Mouse (Mus musculus) forebrain, postnatal 0 days (tissue): ENCODE data around the gene Cit. TPM values are rescaled to one million over a fixed set of nuclear protein-coding genes. Genes with fewer than 3 reads are reported as not detected.

Source experiments
- ATAC-seq: fragments of 200-750 bp; cut with Nextera tagmentation; 2 replicates; pipeline ENCODE4 v1.8.0; 2017; ENCODE audit warnings: mild to moderate bottlenecking, moderate library complexity
- DNase-seq: peaks from one replicate; pipeline ENCODE4 v3.0.0-alpha.2; 2015
- H3K27ac ChIP-seq: fragments of 300-500 bp; sonication (generic); 2 replicates; pipeline ENCODE4 v1.5.1; 2014; ENCODE audit warnings: low read depth, mild to moderate bottlenecking, antibody characterized with exemption, low read length, moderate library complexity, mixed read lengths
- H3K27me3 ChIP-seq: fragments of 300-500 bp; sonication (generic); 2 replicates; pipeline ENCODE4 v1.6.1; 2014; ENCODE audit warnings: mild to moderate bottlenecking, low read length, mixed read lengths; ENCODE audit not compliant: insufficient read depth
- H3K36me3 ChIP-seq: fragments of 300-500 bp; sonication (generic); 2 replicates; pipeline ENCODE4 v1.6.1; 2014; ENCODE audit warnings: mild to moderate bottlenecking, moderate library complexity; ENCODE audit not compliant: insufficient read depth
- H3K4me1 ChIP-seq: fragments of 300-500 bp; sonication (generic); 2 replicates; pipeline ENCODE4 v1.6.1; 2014; ENCODE audit warnings: antibody characterized with exemption; ENCODE audit not compliant: insufficient read depth
- H3K4me2 ChIP-seq: fragments of 300-500 bp; sonication (generic); 2 replicates; pipeline ENCODE4 v1.6.1; 2014; ENCODE audit warnings: low read depth, mild to moderate bottlenecking, moderate library complexity
- H3K4me3 ChIP-seq: fragments of 300-500 bp; sonication (generic); 2 replicates; pipeline ENCODE4 v1.5.1; 2014; ENCODE audit warnings: low read depth, low read length, mixed read lengths
- H3K9ac ChIP-seq: fragments of 300-500 bp; sonication (generic); 2 replicates; pipeline ENCODE4 v1.6.1; 2014; ENCODE audit warnings: mild to moderate bottlenecking
- H3K9me3 ChIP-seq: fragments of 300-500 bp; sonication (generic); 2 replicates; pipeline ENCODE4 v1.6.1; 2016; ENCODE audit warnings: low read length
- CTCF ChIP-seq: sonication (generic); IDR thresholded peaks from 2 replicates; pipeline ENCODE4 v1.5.1; 2016; ENCODE audit warnings: antibody characterized with exemption, control low read depth, low read depth
- WGBS: fragments of 180-500 bp; shearing (Covaris S2); extraction: QIAGEN DNeasy Blood & Tissue Kit; methylation state at CpG from one replicate; pipeline ENCODE4 v1.1.7; 2014; 5-methylcytosine and 5-hydroxymethylcytosine counted together
- polyA plus RNA-seq: library from polyadenylated mRNA; unstranded; fragments of >200 nt; fragmentation: Nextera tagmentation; extraction: Ambion mirVana; gene quantifications from 2 replicates; pipeline ENCODE4 v1.2.1, GENCODE M21; 2015
- total RNA-seq: library from RNA; depleted of rRNA; stranded (reverse); fragments of >200 nt; gene quantifications from 2 replicates; pipeline ENCODE4 v1.2.3, GENCODE M21; 2014

Cit gene
- total and polyA plus RNA-seq, 2 experiments from 2014 or later = 18.7 to 23.3 TPM

- 94% methylated on average over 14 of the region's 14 CpGs for WGBS
- no peak overlapping the region for H3K4me3 ChIP-seq
Observed at GRCm38 (mm10) chr5:116026561-116026960, 181.5 kb downstream of the Cit start.

GRCm38 (mm10) chr5:116029071-116029470, 184.0 kb downstream of the Cit start:
- Histone ChIP-seq H3K27me3 (no peaks in the 10 kb centered on the region), H3K4me3 (no peak overlapping the region), H3K9ac (no peak overlapping the region), H3K9me3 (no peaks in the 10 kb centered on the region), H3K36me3 (no peaks in the 10 kb centered on the region), H3K4me1 (no peaks in the 10 kb centered on the region), H3K4me2 (no peak overlapping the region), H3K27ac (no peak overlapping the region)
- WGBS = 80% methylated on average over 7 of the region's 7 CpGs
- ATAC-seq (no peak), DNase-seq (no peak)
- TF ChIP-seq CTCF = no peak

More at GRCm38 (mm10) chr5:116026561-116026960, 181.5 kb downstream of the Cit start:
- H3K4me2 ChIP-seq = no peak overlapping the region
- DNase-seq (no peak), ATAC-seq (no peak)
- H3K27me3 ChIP-seq = no peaks in the 10 kb centered on the region
- H3K27ac ChIP-seq = no peak overlapping the region
- H3K9ac ChIP-seq = no peak overlapping the region
- TF ChIP-seq CTCF = no peak
- 0 out of 2 replicates have a peak, but pooled peaks cover 9% of the 10 kb centered on the region for H3K36me3 ChIP-seq
- H3K9me3 ChIP-seq = no peaks in the 10 kb centered on the region
- H3K4me1 ChIP-seq = peaks cover 7% of the 10 kb centered on the region; the same call in 1 of the 2 replicates

- TF ChIP-seq CTCF = no peak
- Histone ChIP-seq H3K4me1 (no peaks in the 10 kb centered on the region), H3K4me2 (peak overlapping the region; percentile 54), H3K36me3 (no peaks in the 10 kb centered on the region), H3K4me3 (peak overlapping the region; percentile 26), H3K27ac (no peak overlapping the region), H3K9ac (0 out of 2 replicates have a peak overlapping the region, but pooled peaks have one; percentile 35), H3K9me3 (no peaks in the 10 kb centered on the region), H3K27me3 (no peaks in the 10 kb centered on the region)
- ATAC-seq = peak; percentile 38
- peak; percentile 13 for DNase-seq
- 5% methylated on average over 19 of the region's 19 CpGs for WGBS
Observed at GRCm38 (mm10) chr5:116030566-116031189, 185.6 kb downstream of the Cit start.

GRCm38 (mm10) chr5:116031190-116031577, 186.1 kb downstream of the Cit start:
- peak; percentile 93 for TF ChIP-seq CTCF
- Histone ChIP-seq H3K9me3 (no peaks in the 10 kb centered on the region), H3K4me1 (no peaks in the 10 kb centered on the region), H3K27ac (no peak overlapping the region), H3K4me2 (peak overlapping the region; percentile 54), H3K36me3 (no peaks in the 10 kb centered on the region), H3K9ac (peak overlapping the region; percentile 35), H3K27me3 (no peaks in the 10 kb centered on the region), H3K4me3 (peak overlapping the region; percentile 26; the same call in 1 of the 2 replicates)
- 2% methylated on average over 14 of the region's 14 CpGs for WGBS
- DNase-seq = peak; percentile 94
- peak; percentile 80 for ATAC-seq

- no peak for TF ChIP-seq CTCF
- Histone ChIP-seq H3K27ac (no peak overlapping the region), H3K36me3 (no peaks in the 10 kb centered on the region), H3K4me3 (no peak overlapping the region), H3K4me1 (no peaks in the 10 kb centered on the region), H3K9ac (no peak overlapping the region), H3K4me2 (no peak overlapping the region), H3K27me3 (no peaks in the 10 kb centered on the region), H3K9me3 (no peaks in the 10 kb centered on the region)
- DNase-seq = no peak
- no peak for ATAC-seq
- 45% methylated on average over 16 of the region's 16 CpGs for WGBS
Observed at GRCm38 (mm10) chr5:116036465-116036864, 191.4 kb downstream of the Cit start.

- no peaks in the 10 kb centered on the region for H3K9me3 ChIP-seq
- no peak overlapping the region for H3K4me2 ChIP-seq
- 62% methylated on average over 12 of the region's 12 CpGs for WGBS
- no peaks in the 10 kb centered on the region for H3K36me3 ChIP-seq
- no peak overlapping the region for H3K9ac ChIP-seq
- H3K27me3 ChIP-seq = no peaks in the 10 kb centered on the region
- no peak overlapping the region for H3K4me3 ChIP-seq
- H3K27ac ChIP-seq = no peak overlapping the region
- DNase-seq = no peak
- no peaks in the 10 kb centered on the region for H3K4me1 ChIP-seq
- TF ChIP-seq CTCF = no peak
- no peak for ATAC-seq
Observed at GRCm38 (mm10) chr5:116037731-116038130, 192.7 kb downstream of the Cit start.

GRCm38 (mm10) chr5:116039706-116040105, 194.6 kb downstream of the Cit start:
- TF ChIP-seq CTCF = no peak
- DNase-seq = no peak
- ATAC-seq = no peak
- Histone ChIP-seq H3K4me1 (no peaks in the 10 kb centered on the region), H3K4me2 (0 out of 2 replicates have a peak overlapping the region, but pooled peaks have one; percentile 10), H3K9ac (no peak overlapping the region), H3K9me3 (no peaks in the 10 kb centered on the region), H3K4me3 (no peak overlapping the region), H3K27me3 (no peaks in the 10 kb centered on the region), H3K27ac (no peak overlapping the region), H3K36me3 (no peaks in the 10 kb centered on the region)
- 36% methylated on average over 11 of the region's 11 CpGs for WGBS
